Mouse (Mus musculus): ENCODE data around the gene Cfap45. TPM values are rescaled to one million over a fixed set of nuclear protein-coding genes. Genes with fewer than 3 reads are reported as not detected.

Cfap45 gene
- total and polyA plus RNA-seq, 3 experiments: 0.40 TPM; not detected in 2

DNA sequence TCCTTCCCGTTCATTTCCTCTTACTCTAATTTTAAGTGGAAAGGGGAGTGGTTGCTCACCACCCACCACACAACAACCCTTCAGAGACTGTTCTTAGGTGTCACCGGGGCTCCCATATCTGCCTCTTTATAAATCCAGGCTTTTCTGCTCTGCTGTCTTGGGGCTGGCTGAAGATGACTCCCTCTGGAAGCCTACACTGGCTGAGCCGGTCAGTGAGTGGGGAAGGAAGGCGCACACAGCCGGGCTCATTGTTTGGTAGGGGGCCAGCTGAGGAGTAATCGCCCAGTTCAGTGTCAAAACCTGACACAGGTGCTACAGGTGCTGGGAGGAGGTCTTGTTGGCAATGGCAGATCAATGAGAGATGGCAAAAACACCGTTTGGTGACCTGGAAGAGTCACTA, 5.4 kb downstream of the Cfap45 start:
- H3K36me3 ChIP-seq (ENCODE audit: control insufficient read depth in 1 of 2, insufficient read depth in 2 of 2, low read length in 2 of 2): peaks cover 0 to 19% of the 10 kb centered on the region in 2 experiments; a peak in 2 of 4 replicates
- peak overlapping the region; percentile 86 for H3K27ac ChIP-seq (ENCODE audit: control insufficient read depth, low read depth, low read length)
- no peaks in the 10 kb centered on the region for H3K27me3 ChIP-seq (ENCODE audit: control insufficient read depth in 1 of 2, insufficient read depth in 2 of 2, low read length in 2 of 2)
- peak; percentile 43 for DNase-seq (ENCODE audit: low read depth, low spot score)
- H3K4me1 ChIP-seq (ENCODE audit: control insufficient read depth in 1 of 2, insufficient read depth in 2 of 2, low read length in 2 of 2): peaks cover 5 to 28% of the 10 kb centered on the region in 2 experiments
- H3K9me3 ChIP-seq (replicated peaks; ENCODE audit: insufficient read depth, low read length): no peaks in the 10 kb centered on the region
- no peaks in the 10 kb centered on the region for H3K79me2 ChIP-seq (ENCODE audit: control insufficient read depth, insufficient read depth, low read length, poor library complexity)
- no peak for TF ChIP-seq UBTF (IDR thresholded peaks at IDR 0.05; ENCODE audit: borderline replicate concordance, insufficient read depth, low read depth, low read length)
- TF ChIP-seq ZMIZ1 (IDR thresholded peaks at IDR 0.05; ENCODE audit: low read depth, low read length): no peak
- peak overlapping the region; percentile 32 for H3K9ac ChIP-seq (ENCODE audit: control insufficient read depth, low read depth, low read length, poor library complexity, severe bottlenecking)
- H3K4me3 ChIP-seq (ENCODE audit: control insufficient read depth in 1 of 2, insufficient read depth in 1 of 2, low read depth in 2 of 2, low read length in 2 of 2): peak overlapping the region; percentile 2 to 31; a peak in 2 of 4 replicates

- H3K9me3 ChIP-seq (replicated peaks; ENCODE audit: insufficient read depth, low read length): no peaks in the 10 kb centered on the region
- peaks cover 5 to 28% of the 10 kb centered on the region in 2 experiments for H3K4me1 ChIP-seq (ENCODE audit: control insufficient read depth in 1 of 2, insufficient read depth in 2 of 2, low read length in 2 of 2)
- peak overlapping the region; percentile 86 for H3K27ac ChIP-seq (ENCODE audit: control insufficient read depth, low read depth, low read length)
- no peaks in the 10 kb centered on the region for H3K79me2 ChIP-seq (ENCODE audit: control insufficient read depth, insufficient read depth, low read length, poor library complexity)
- no peaks in the 10 kb centered on the region for H3K27me3 ChIP-seq (ENCODE audit: control insufficient read depth in 1 of 2, insufficient read depth in 2 of 2, low read length in 2 of 2)
- peak overlapping the region; percentile 14 to 49; a peak in 3 of 4 replicates for H3K4me3 ChIP-seq (ENCODE audit: control insufficient read depth in 1 of 2, insufficient read depth in 1 of 2, low read depth in 2 of 2, low read length in 2 of 2)
- H3K9ac ChIP-seq (ENCODE audit: control insufficient read depth, low read depth, low read length, poor library complexity, severe bottlenecking): peak overlapping the region; percentile 32
- H3K36me3 ChIP-seq (ENCODE audit: control insufficient read depth in 1 of 2, insufficient read depth in 2 of 2, low read length in 2 of 2): peaks cover 0 to 19% of the 10 kb centered on the region in 2 experiments; a peak in 2 of 4 replicates
- TF ChIP-seq USF2 (IDR thresholded peaks at IDR 0.05; ENCODE audit: borderline replicate concordance in 1 of 2, insufficient read depth in 1 of 2, low read depth in 1 of 2, low read length in 2 of 2) (no peak), GABPA (IDR thresholded peaks at IDR 0.05; ENCODE audit: low read depth, low read length) (no peak), TCF12 (IDR thresholded peaks at IDR 0.05; ENCODE audit: low read depth, low read length) (peak; percentile 96), HCFC1 (IDR thresholded peaks at IDR 0.05; ENCODE audit: low read depth, low read length) (no peak), MAFK (IDR thresholded peaks at IDR 0.05; ENCODE audit: borderline replicate concordance, low read depth, low read length) (no peak), SIN3A (IDR thresholded peaks at IDR 0.05; ENCODE audit: low read length) (no peak), ETS1 (IDR thresholded peaks at IDR 0.05; ENCODE audit: low read depth, low read length) (peak; percentile 88), ZC3H11A (IDR thresholded peaks at IDR 0.05; ENCODE audit: low read depth, low read length) (no peak), NELFE (IDR thresholded peaks at IDR 0.05; ENCODE audit: low read depth, low read length) (peak; percentile 10; the same call in 1 of the 2 replicates), ZKSCAN1 (IDR thresholded peaks at IDR 0.05; ENCODE audit: low read depth, low read length) (no peak), MAX (IDR thresholded peaks at IDR 0.05; ENCODE audit: low read length) (peak; percentile 59; the same call in 1 of the 2 replicates), BHLHE40 (IDR thresholded peaks at IDR 0.05; ENCODE audit: borderline replicate concordance, low read depth, low read length) (peak; percentile 65; the same call in 1 of the 2 replicates), ZMIZ1 (IDR thresholded peaks at IDR 0.05; ENCODE audit: low read depth, low read length) (no peak), CHD2 (IDR thresholded peaks at IDR 0.05; ENCODE audit: low read length) (no peak), MYC (IDR thresholded peaks at IDR 0.05; ENCODE audit: low read depth, low read length) (peak; percentile 76), POLR2A (IDR thresholded peaks at IDR 0.05; ENCODE audit: control insufficient read depth in 1 of 2, insufficient read depth in 1 of 2, low read depth in 1 of 2, low read length in 2 of 2, poor library complexity in 1 of 2) (0 out of 4 replicates have a peak, but pooled peaks of 1 of the 2 experiments have one; percentile 23), CHD1 (IDR thresholded peaks at IDR 0.05; ENCODE audit: low read depth, low read length) (no peak), EP300 (IDR thresholded peaks at IDR 0.05; ENCODE audit: low read depth in 1 of 2, low read length in 2 of 2) (peak; percentile 85 to 89), CTCF (IDR thresholded peaks at IDR 0.05 in 2 of 3, conservative IDR thresholded peaks at IDR 0.05 in 1 of 3; ENCODE audit: control insufficient read depth in 1 of 3, insufficient read depth in 1 of 3, low read depth in 2 of 3, low read length in 3 of 3, poor library complexity in 1 of 3, severe bottlenecking in 1 of 3) (no peak), MXI1 (IDR thresholded peaks at IDR 0.05; ENCODE audit: low read depth, low read length) (peak; percentile 66), TBP (IDR thresholded peaks at IDR 0.05; ENCODE audit: low read depth, low read length) (peak; percentile 59), ELF1 (IDR thresholded peaks at IDR 0.05; ENCODE audit: low read depth, low read length) (no peak), TAL1 (IDR thresholded peaks at IDR 0.05; ENCODE audit: low read length) (peak; percentile 99), RCOR1 (IDR thresholded peaks at IDR 0.05; ENCODE audit: low read depth, low read length) (peak; percentile 96), RAD21 (IDR thresholded peaks at IDR 0.05; ENCODE audit: low read depth, low read length) (no peak), POLR2AphosphoS2 (IDR thresholded peaks at IDR 0.05; ENCODE audit: low read length) (no peak), UBTF (IDR thresholded peaks at IDR 0.05; ENCODE audit: borderline replicate concordance, insufficient read depth, low read depth, low read length) (no peak), GATA1 (IDR thresholded peaks at IDR 0.05; ENCODE audit: low read depth, low read length) (peak; percentile 96)
- DNase-seq (ENCODE audit: low read depth, low spot score): peak; percentile 94
Measured at GRCm38 (mm10) chr1:172526380-172527081, 5.9 kb downstream of the Cfap45 start.
